Mouse (Mus musculus) heart, adult 2 months (tissue): ENCODE data around the gene Spta1.

ENCODE experiments used
- CTCF ChIP-seq: fragments of 200-600 bp; IDR thresholded peaks from 2 replicates; pipeline ENCODE4 v1.8.1; 2022; ENCODE audit warnings: antibody characterized with exemption, mild to moderate bottlenecking, moderate library complexity
- POLR2A ChIP-seq: fragments of 200-500 bp; IDR thresholded peaks from 2 replicates; pipeline ENCODE4 v1.6.1; 2011; ENCODE audit warnings: mild to moderate bottlenecking, low read depth, low read length, control low read depth; ENCODE audit not compliant: insufficient read depth

DNA sequence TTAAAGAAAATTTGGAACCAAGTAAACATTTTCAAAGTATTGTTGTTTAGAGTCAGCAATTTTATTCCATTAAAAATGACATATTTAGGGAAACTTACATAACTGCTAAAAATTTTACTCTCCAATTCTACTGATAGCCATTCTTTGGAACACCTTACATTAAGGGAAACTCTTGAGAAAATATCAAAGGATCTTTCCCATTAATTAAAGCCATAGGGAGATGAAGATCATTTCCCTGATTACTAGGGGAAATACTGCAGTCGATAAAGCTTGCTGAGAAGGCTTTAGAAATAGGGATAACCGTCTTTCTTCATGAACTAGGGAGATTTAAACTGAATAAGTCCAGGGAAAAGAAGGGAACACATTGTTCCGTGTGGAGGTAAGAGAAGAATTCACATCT is 41.4 kb upstream of the Spta1 start, which contains the start of gene Olfr424:
- no peak for TF ChIP-seq CTCF
- no peak for TF ChIP-seq POLR2A
